Mouse (Mus musculus): ENCODE data around the gene Terb2. TPM values are rescaled to one million over a fixed set of nuclear protein-coding genes. Genes with fewer than 3 reads are reported as not detected.
A peak's percentile ranks its signal among the peaks of the same experiment; 100 is the strongest.

Terb2 gene
- not detected in 2 replicates for total RNA-seq (2021)
- long read RNA-seq, experiment 1 = 0 reads
- long read RNA-seq, experiment 2 = 0 reads

DNA sequence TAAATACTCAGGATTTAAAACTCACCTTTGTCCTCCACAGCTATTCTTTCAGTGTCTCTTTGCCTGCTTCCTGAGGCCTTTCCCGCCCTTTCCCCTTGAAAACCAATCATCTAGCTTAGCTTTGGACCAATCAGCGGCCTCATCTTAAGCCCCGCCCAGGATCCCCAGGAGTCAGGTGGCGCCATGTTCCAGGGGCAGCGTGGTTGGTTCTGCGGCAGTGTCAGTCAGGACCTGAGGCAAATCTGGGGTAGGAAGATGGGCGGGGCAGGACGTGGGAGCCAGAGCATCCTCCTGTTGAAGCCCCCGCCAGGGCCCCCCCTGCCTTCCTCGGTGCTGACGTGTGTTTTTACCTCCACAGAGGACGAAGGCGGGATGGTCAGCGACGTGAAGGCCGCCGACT is at the start of gene Terb2, which contains the start of gene Patl2:
Gene Terb2, plus strand, starts transcription at position 167 of the 400 bp plus-strand sequence.
Gene Patl2, minus strand, starts transcription at position 84 of the 400 bp plus-strand sequence.
- no peak for DNase-seq

DNA sequence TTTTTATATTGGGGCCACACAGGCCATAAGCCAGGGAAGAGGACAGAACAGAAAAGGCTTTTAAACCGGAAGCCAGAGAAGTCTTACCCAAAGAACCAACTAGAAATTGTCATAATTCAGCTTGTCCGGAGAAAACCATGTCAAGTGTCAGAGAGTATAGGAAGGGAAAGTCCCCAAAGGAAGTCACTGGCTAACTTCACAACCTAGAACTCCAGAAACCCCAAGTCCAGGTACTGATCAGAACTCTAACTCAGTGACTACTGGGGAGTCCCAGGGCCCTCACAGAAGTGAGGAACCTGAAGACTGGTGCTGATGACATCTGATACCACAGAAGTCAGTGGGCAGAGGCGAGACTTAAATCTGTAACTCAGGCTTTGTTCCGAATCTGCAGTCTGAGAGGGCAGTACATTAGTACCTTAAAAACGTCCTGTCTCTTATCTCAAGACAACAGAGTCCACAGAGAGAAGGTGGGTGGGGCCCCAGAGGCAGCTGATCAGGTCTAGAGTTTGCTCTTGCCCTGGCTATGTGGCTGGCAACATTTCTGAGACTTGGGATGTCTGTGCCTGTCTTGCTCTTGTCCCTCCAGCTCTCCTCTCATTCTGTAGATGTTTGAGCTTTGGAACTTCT is 48.1 kb upstream of the Terb2 start:
- no peak for DNase-seq

DNA sequence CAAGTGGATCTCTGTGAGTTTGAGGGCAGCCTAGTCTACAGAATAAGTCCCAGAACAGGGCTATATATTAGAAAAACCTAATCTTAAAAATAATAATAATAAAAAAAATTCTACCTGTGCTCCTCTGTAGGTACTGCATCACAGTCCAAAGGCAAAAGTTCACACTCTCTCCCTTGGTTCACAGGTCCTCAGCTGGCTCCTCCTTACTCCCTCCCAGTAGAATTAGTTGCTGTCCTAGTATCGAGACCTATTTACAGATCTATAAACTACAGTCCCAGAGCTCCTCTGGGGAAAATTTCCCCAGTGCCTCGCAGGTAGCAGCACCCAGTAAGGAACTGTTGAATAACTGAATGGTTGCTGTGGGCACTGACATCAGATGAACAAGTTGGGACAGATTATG is 45.3 kb upstream of the Terb2 start:
- DNase-seq = no peak

DNA sequence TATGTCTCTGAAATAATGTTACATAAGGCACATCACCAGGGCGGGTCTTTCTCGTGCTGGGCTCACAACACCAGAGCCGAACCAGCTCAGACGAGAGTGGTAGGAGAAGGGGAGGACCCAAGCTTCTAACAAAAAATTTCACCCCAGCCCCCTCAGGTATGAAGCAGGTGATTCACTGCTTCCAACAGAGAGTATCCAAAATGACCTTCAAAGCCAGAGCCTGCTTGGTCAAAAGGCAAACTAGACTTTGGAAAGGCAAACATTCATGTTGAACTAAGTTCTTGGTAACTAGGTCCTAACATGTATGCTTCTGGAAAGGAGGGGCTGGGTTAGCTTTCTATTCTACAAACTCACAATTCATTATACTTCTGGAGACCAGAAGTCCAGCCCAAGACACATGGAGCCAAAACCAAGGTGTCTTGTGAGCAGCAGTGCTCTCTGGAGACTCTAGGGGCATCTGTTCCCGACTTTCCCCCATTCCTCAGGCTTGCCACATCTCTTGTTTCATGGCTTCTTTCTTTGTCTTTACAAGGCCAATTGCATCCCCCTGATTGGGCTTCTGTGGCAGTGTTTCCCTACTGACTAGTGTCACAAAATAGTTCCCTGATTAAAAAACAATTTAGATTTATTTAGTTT is 44.6 kb upstream of the Terb2 start:
- no peak for DNase-seq

DNA sequence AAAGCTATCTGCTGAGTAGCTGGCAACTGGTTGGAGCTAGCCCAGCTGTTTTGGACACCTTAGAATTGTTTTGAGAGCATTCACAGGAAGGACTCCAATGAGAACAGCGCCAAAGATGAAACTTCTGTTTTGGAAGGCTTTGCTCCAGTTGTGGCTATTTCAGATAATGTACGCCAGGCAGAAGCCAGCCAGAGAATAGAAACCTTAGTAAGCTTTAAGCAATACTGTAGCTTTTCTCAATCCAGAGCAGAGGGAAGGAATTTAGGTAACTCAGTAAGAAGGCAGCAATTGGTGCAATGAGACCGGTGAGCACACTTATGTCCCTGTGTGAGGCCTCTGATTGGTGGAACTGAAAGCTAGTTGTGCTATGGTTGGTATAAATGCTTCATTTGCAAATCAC is 43.0 kb upstream of the Terb2 start:
- DNase-seq = no peak

DNA sequence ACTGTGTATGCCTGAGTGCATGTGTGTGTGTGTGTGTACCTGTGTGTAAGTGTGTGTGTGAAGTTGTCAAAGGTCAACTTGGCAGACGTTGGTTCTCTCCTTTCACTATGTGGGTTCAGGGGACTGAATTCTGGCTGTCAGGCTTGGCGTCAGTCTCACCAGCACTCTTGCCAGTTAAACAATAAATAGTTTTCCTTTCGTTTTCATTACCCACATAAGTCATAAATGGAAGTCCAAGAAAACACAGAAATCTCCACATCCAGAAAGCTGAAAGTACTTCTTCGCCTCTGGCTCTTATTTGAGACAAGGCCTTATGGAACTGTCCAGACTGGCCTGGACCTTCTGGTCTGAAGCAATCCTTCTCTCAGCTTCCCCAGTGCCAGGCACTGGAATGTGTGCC is 40.3 kb upstream of the Terb2 start:
- DNase-seq = no peak

DNA sequence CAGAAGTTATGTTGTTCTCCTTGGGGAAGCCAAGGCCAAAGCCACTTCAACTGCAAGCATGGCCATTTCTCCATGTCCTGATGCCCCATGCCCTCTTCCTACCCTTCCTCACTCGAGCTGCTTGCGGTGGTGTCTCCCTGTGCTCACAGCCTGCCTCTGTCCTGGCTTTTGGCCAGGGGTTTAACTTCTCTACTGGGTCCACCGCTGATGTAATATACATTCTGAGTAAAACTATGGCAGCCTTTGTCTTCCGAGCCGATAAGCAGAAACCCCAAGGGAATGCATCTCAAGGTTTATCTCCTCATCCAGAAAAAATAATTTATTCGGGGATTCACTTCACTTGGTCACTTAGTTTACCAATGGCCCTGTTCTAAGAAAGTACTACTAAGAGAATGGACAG is 39.4 kb upstream of the Terb2 start:
- no peak for DNase-seq

DNA sequence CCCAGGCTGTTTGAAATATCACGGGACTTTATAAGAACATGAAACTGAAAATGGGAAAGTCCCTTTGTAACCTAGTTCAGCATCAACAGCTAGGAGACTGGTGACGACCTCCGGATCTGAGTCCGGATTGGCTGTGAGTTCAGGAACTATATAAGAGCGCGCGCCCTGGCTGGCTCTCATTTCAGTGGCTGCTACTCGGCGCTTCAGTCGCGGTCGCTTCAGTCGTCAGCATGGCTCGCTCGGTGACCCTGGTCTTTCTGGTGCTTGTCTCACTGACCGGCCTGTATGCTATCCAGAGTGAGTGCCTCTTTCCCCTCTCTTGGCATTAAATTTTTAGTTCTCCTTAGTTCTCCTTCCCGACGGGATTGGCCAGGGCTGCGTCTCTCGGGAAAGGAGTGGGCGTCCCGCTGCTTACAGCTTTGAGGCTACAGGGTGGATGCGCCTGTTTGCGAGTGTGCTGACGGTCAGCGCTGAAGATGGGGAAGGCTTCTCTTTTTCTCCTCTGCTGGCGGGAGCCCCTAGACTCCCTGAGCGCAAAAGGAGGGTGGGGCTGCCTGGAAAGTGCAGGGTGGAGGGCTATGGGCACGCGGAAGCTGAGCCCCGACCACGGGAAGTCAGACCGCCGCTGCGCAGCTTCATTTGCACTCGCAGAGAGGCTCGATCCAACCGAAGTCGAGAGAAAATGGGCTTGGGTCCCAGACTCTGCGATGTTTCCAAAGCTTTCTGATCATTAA is 38.4 kb upstream of the Terb2 start, which contains the start of gene B2m:
Gene B2m, plus strand, starts transcription at position 179 of the 734 bp plus-strand sequence.
- DNase-seq = peak; percentile 97

DNA sequence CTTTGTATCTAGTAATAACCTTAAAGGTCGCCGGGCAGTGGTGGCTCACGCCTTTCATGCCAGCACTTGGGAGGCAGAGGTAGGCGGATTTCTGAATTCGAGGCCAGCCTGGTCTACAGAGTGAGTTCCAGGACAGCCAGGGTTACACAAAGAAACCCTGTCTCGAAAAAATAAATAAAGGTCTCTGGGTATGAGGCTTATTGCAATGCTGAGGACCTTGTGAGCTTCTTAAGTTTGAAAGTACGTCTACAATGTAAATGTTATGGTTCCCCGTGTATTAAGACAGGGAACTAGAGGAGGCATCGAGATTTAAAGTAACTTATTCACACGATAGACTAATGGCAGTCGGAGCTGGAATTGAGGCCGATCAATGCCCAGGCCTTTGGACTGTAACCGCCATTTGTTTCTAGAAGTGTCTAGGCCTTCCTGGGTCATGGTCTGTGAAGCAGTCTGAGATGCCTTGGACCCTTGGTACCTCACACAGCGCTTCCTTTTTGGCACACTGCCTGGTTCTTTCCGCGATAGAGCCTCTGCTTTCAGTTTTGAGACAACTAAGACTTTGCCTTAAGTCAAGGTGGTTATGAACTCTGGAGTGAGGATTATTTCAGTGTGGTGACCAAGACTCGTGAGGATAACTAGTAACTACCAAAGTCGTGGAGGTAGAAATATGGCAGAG is 37.7 kb upstream of the Terb2 start:
- peak; percentile 79 for DNase-seq

DNA sequence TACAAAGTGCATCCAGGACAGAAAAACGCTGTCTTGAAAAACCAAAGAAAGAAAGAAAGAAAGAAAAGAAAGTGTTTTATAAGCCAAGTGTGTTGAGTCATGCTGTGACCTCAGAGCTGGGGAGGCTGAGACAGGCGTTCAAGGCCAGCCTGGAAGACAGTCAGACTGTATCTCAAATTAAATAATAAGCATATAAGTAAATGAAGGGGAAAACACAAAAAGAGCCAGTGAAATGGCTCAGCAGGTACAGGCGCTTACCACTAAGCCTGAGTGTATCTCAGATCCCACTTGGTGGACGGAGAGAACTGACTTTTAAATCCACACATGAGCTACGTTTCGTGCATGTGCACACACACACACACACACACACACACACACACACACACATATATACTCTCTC is 36.8 kb upstream of the Terb2 start:
- DNase-seq = no peak

DNA sequence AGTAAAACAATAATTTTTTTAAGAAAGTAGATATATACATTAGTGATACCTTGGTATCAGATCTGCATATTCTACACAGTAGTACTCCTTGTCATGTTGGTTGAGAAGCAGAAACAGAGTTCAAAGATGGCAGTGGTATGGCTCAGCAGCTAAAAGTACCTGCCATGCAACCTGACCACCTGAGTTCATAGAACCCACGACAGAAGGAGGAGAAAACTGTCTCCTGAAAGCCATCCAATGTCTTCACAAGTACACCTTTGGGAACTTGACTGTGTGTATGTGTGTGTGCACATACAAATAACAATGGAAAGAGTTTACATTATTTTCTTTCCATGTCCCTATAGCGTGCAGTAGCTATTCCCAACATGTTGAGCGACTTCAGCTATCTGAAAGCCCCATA is 36.4 kb upstream of the Terb2 start:
- DNase-seq = no peak

DNA sequence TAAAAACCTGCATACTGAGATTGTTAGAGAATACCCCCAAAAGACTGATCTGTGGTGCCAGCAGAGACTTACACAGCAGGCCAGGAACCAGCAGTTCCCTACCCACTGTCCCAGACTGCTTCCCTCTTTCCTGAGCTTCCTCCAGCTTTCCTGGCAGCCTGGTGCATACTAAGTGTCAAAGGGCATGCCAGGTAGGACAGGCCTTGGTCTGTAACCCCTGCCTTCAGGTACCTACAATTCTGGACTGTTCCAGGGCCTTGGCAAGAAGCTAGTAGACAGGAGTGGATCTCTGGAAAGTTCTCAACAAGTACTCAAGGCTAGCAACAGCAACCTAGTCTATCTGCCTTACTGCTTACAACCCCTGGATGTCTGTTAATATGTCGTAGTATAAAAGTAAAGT is 34.9 kb upstream of the Terb2 start:
- DNase-seq = no peak

DNA sequence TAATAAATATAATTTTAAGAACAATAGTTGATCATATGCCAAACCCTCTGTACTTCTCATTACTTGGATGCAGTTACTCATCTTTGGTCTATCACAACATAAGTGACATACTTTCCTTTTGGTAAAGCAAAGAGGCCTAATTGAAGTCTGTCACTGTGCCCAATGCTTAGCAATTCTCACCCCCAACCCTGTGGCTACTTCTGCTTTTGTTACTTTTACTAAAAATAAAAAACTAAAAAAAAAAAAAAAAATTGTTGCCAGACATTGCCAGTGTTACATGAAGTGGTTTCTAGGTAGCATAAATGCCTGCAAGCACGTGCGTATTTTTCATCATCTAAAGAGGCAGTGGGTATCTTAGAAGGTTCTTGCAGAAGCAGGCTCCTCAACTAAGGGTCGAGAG is 33.2 kb upstream of the Terb2 start:
- DNase-seq = no peak

DNA sequence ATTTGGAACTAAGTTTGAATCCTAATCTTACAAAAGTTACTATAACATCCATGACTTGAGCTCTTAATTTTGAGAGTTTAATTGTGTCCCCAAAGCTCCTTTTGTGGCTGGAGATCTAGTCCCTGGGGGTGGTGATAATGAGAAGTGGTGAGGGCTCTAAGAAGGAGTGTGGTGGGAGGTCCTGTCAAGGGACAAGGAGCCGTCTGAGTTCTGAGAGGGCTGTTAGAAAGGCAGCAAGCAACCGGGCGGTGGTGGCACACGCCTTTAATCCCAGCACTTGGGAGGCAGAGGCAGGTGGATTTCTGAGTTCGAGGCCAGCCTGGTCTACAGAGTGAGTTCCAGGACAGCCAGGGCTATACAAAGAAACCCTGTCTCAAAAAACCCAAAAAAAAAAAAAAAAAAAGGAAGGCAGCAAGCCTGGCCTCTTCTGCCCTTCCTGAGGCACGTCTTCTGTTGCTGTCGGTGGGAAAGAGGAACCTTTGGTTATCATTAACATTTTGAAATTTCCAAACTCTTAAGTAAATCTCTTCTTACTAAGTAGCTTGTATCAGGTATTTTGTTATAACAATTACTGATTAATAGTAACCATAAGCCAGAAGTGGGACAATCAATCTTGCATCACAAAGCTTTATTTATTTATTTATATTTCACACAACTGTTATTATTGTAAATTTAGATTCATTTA is 32.2 kb upstream of the Terb2 start:
- DNase-seq = no peak

DNA sequence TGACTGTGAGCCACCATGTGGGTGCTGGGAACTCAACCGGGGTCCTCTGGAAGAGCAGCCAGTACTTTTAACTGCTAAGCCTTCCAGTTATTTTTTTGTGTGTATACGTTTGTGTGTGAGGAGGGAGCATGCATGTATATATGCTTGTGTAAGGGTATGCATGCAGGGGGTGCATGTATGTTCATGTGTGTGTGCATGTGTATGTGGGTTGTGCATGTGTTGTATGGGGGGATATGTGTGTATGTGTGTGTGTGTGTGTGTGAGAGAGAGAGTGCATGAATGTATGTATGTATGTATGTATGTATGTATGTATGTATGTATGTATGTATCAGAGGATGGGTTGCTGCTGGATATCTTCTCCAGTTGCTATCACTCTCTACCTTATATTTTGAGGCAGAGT is 31.6 kb upstream of the Terb2 start:
- no peak for DNase-seq

DNA sequence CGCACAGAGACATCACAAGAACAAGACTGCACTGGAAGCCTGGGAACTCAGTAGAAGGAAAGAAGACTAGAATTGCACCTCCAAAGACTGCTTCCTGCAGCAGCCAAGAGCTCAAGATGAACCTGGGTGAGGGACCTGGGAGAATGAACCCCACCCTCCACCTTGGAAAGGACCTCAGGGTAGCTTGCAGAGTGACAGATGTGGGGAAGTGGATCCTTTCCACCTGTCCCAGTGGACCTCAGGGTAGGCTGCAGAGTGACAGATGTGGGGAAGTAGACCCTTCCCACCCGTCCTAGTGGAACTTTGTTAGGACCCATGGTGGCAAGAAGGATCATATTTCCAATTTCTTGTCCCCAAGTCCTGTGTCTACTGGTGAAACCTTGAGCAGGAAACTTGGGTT is 30.8 kb upstream of the Terb2 start:
- no peak for DNase-seq

DNA sequence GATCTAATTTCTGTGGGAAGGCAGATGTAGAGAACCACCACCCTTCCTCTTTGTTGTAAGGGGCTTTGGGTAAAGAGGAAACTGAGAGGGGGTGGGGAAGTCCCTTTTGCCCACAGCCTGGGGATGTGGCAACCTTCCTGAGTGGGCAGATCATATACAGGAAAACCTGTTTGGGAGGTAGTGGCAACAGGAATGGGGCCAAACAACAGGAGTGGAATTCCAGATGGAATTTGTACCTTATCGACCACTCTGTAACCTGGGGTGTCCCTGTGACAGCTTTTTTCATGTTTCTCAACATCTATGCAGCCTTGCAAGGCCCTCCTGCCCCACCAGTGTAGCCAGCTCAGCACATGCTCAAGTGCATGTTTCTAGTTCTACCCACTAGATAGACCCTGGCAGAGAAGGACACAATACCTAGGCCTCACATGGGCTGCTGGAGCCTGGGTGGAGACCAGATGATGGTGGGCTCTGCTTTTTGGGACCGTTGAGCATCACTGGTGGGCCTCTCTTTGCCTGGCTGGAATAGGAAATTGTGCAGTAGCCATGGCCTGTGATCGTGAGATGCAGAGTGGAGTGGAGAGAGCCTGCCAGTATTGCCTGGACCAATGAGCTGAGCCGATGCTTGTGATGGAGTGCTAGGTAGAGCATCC is 29.9 kb upstream of the Terb2 start:
- DNase-seq = no peak

DNA sequence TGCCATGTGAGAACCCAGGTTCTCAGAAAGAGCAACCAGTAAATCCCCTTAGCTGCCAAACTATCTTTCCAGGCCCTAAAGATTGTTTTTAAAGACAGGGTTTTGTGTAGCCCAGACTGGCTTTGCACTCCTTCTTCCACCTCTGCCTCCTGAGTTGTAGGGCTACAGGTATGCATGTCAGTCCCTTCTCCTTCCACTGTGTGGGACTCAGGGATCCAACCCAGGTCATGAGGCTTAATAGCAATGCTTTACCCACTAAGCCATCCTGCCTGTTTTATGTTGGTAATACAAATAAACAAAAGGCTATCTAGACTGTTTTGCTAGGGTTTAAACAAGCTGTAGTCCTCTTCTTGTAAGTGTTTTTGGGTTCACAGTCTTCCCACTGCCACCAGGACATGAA is 28.5 kb upstream of the Terb2 start:
- no peak for DNase-seq

DNA sequence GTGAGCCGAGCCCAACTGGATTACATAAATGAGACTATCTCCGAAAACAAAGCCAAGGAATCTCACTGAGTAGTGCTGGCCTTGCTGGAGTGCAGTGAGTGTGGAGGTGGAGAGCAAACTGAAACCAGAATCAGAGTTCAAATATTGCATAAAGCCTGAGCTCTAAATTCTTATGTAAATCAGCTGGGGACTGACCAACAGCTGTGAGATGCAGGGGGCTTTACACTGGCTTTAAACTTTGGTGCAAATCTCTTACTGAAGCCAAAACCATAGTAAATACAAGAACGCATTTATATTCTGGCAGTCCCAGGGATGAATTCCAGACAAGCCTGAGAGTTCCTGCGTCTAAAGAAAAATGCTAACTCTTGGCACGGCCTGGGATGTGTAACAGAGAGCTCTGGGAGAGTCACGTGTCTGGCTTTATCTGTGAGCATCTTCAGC is 27.7 kb upstream of the Terb2 start:
- DNase-seq = no peak

DNA sequence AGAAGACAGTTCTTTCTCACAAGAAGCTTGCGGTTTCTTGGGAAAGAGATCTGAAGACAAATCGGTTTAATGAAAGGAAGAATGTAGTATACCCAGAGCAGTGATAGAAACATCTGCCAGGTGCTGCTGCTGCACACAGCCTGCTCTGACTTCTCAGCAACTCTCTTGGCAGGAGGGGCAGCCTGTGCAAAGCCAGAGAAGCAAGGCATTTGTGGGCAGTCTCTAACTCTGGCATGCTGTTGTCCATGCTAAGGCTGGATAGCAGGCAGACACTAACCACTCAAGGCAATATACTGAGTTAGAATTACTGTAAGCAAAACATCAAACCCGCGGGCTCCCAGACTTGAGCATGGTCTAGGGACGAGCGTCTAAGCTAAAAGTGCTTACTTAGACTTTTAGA is 26.4 kb upstream of the Terb2 start:
- no peak for DNase-seq

DNA sequence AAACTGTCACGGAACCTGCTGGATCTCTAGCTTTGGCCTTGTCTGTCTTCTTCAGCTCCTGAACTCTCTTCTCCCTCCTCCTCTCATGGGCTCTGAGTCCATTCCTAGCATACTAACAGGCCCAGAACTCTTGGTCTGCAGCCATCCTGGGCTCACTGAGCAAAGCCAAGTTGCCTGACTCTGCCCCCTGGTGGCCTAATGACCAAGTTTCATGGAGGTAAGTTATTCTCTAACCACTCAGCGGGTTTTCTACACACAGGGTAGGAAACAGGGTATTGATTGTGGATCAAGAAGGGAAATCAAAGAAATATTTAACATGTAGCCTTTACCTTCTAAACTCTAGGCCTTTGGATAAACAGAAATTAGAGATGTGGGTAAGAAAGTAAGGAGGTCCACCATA is 25.4 kb upstream of the Terb2 start, which contains the start of gene Trim69:
Gene Trim69, plus strand, starts transcription at position 21 of the 400 bp plus-strand sequence.
- peak; percentile 91 for DNase-seq

DNA sequence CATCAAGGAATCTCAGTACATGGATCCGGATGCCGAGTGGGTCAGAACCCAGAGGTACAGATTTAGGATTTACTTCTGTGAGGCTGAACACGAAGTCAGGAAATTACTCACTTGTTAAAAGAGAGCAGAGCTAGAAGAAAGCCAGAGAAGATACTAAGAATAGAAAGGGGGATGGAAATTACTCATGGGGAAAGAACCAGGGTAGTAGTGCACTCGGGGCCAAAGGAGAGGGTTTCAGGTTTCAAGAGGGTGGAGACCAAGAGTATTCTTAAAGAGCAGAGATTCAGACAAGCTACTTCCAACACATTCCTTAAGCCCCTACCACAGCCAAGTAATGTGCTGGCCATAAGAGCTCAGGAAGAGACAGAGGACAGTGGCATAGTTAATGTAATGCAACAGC is 24.5 kb upstream of the Terb2 start:
- no peak for DNase-seq

All from adrenal gland, postnatal 14 days (tissue).